Mouse (Mus musculus): Measurements from ENCODE around the gene Suox.
"Not testable (repeated sequence)": the region's sequence is repeated elsewhere in the genome, so short reads cannot be mapped to it uniquely, and the experiment has no call there.

Gene Suox

DNA sequence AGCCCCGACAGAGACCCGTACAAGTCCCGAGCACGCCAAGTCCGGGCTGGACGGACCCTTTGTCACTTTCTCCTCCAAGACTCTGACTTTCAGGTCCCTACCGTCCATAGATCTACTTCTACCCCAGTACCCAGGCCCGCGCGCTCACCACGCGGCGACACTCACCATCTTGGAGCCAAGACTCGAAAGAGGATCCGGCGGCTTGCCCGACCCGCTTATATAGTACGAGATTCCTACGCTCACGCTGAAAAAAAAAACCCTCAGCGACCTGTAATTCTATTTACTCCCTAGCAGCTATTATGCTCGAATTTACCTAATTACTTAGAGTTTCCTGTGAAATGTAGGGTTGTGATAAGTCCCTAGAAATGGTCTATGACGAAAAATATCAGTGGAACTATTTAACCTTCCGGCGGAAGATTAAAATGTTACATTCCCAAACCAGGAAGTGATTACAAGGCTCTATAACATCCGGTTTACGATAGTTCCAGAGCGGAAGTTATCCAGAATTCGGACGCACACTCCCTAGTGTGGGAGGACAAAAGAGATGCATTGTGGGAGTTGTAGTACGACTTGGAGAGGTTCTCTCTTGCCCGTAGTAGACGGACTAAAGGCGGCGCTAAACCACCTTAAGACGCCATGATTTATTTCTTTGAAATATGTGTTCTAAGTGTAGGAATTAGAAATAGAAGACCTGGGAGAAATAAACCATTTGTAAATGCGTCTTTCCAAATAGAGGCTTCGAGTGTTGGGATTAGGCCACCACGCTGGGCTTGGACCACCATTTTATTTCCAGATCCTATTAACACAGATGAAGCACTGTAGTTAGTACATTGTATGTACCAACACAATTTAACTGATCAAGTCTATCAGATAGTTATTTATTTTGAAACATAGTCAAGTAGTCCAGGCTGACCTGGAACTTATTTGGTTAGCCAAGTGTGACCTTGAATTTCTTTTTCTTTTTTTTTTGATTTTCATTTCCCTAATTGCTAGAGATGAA lies 47.3 kb downstream of the Suox start, which contains the start of gene Rps26:
Rps26 (minus strand) TSS at position 437 of the 1,000 bp plus-strand sequence.
- DNase-seq, result peak; percentile 95

GRCm38 (mm10) chr10:128625287-128625894 lies 48.5 kb downstream of the Suox start:
- no peak for DNase-seq

DNA sequence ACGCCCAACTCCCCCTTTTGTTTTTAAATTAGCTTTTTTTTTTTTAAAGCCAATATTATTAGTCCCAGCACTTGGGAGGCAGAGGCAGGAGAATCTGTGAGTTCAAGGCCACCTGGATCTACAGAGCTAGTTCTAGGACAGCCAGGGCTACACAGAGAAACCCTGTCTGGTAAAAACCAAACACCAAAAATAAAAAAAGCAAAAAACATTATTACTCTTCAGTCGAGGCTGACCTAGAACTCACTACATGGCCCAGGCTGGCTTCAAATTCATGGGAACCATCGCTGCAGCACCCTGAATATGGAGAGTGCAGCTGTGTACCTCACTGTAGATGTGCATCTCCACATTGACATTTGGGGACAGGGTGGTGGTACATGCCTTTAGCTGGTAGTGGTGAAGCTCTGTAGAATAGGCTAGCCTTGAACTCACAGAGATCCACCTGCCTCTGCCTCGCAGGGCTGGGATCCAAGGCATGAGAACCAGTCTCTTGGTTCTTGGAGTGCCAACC lies 50.7 kb downstream of the Suox start:
- DNase-seq, result not testable (repeated sequence)

- no peak for DNase-seq
Measured at GRCm38 (mm10) chr10:128622702-128623101, 51.2 kb downstream of the Suox start.

DNA sequence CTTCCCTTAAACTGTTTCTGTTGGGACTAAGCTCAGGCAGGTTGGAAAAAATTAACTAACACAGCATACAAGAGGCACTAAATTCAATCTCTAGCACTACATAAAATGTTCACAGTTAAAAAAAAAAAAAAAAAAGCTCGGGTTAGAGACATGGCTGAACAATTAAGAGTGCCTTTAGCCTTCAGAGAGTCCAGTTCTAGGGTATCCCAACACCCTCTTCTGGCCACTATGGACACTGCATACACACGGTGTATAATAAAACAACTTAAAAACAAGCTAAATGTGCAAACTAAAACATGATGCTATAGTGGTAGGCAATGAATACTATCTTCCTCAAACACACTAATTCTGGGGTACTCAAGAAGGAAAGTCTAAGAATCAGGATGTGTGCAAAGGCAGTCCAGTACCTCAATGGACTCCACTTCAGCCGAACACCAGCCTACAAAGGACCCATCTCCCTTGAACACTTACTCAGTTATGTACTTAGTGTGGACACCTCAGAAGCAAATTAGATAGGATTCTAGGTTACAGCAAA lies 51.8 kb downstream of the Suox start:
- DNase-seq, result no peak

DNA sequence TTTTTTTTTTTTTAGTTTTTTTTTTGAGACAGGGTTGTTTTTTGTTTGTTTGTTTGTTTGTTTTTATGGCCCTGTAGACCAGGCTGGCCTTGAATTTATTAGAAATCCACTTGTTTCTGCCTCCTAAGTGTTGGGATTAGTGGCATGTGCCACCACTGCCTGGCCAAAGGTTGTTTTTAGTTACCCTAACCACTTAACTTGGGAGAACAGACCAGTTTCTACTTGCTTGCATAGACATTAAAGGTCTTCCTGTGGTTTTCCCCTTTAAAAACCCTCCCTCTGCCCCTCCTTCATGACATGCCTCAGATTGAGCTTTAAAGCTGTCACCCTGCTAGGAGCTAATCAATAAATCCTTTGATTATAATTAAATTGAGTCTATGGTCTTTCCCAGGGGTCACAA lies 53.6 kb downstream of the Suox start:
- DNase-seq, result no peak
